Mouse (Mus musculus): Measurements from ENCODE around the gene Dtd2.

DNA sequence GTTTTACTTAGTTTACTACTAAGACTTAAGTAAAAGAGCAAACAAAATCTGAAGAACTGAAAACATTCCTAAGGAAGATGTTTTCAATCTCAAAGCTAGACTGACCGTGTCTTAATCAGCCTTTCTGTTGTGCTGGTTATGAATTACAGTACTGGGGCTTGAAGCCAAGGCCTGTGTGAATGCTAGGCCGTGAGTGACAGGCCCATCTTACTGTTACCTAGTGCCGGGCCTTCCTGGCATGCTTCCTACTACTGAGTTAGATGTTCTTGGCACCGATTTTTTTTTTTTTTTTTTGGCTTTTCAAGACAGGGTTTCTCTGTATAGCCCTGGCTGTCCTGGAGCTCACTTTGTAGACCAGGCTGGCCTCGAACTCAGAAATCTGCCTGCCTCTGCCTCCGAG lies 48.7 kb downstream of the Dtd2 start:
- TF ChIP-seq POLR2A (IDR thresholded peaks at IDR 0.05; ENCODE audit: borderline replicate concordance, insufficient read depth, low read length) (no peak), CTCF (IDR thresholded peaks at IDR 0.05; ENCODE audit: borderline replicate concordance, insufficient read depth, low read depth, low read length) (no peak)

Measured in cerebellum, adult 2 months (tissue).